Mouse (Mus musculus): ENCODE results near the gene Ttll8. TPM values are rescaled to one million over a fixed set of nuclear protein-coding genes. Genes with fewer than 3 reads are reported as not detected.
A peak's percentile ranks its signal among the peaks of the same experiment; 100 is the strongest.

Gene Ttll8
- polyA plus RNA-seq, 1 experiment from 2014 or later = 0.17 TPM

GRCm38 (mm10) chr15:88942783-88943182 is 11.4 kb downstream of the Ttll8 start:
- Histone ChIP-seq H3K9me3 (replicated peaks; ENCODE audit: control insufficient read depth, low read length) (no peaks in the 10 kb centered on the region), H3K4me2 (ENCODE audit: low read length) (no peak overlapping the region), H3K9ac (ENCODE audit: low read length) (no peak overlapping the region), H3K27me3 (replicated peaks; ENCODE audit: control insufficient read depth, insufficient read depth, low read length) (no peaks in the 10 kb centered on the region), H3K4me1 (ENCODE audit: control insufficient read depth, insufficient read depth, low read length) (no peaks in the 10 kb centered on the region), H3K4me3 (ENCODE audit: low read depth, low read length) (no peak overlapping the region), H3K36me3 (ENCODE audit: control insufficient read depth, insufficient read depth, low read length) (no peaks in the 10 kb centered on the region), H3K27ac (ENCODE audit: low read depth, low read length) (no peak overlapping the region)
- WGBS = 87% methylated on average over 5 of the region's 5 CpGs
- DNase-seq (ENCODE audit: low spot score) = no peak
- ATAC-seq = no peak

GRCm38 (mm10) chr15:88937291-88937650 is 16.9 kb downstream of the Ttll8 start:
- H3K9ac ChIP-seq (ENCODE audit: low read length) = no peak overlapping the region
- no peaks in the 10 kb centered on the region for H3K9me3 ChIP-seq (replicated peaks; ENCODE audit: control insufficient read depth, low read length)
- no peaks in the 10 kb centered on the region for H3K4me1 ChIP-seq (ENCODE audit: control insufficient read depth, insufficient read depth, low read length)
- no peak overlapping the region for H3K4me2 ChIP-seq (ENCODE audit: low read length)
- no peak overlapping the region for H3K27ac ChIP-seq (ENCODE audit: low read depth, low read length)
- 90% methylated on average over 2 of the region's 2 CpGs for WGBS
- no peak overlapping the region for H3K4me3 ChIP-seq (ENCODE audit: low read depth, low read length)
- no peak for ATAC-seq
- no peaks in the 10 kb centered on the region for H3K27me3 ChIP-seq (replicated peaks; ENCODE audit: control insufficient read depth, insufficient read depth, low read length)
- no peak for DNase-seq (ENCODE audit: low spot score)
- H3K36me3 ChIP-seq (ENCODE audit: control insufficient read depth, insufficient read depth, low read length) = no peaks in the 10 kb centered on the region

GRCm38 (mm10) chr15:88936619-88937290 is 17.5 kb downstream of the Ttll8 start:
- WGBS = 80% methylated on average over 6 of the region's 6 CpGs
- ATAC-seq (no peak), DNase-seq (ENCODE audit: low spot score) (no peak)
- Histone ChIP-seq H3K9ac (ENCODE audit: low read length) (no peak overlapping the region), H3K9me3 (replicated peaks; ENCODE audit: control insufficient read depth, low read length) (no peaks in the 10 kb centered on the region), H3K36me3 (ENCODE audit: control insufficient read depth, insufficient read depth, low read length) (no peaks in the 10 kb centered on the region), H3K4me3 (ENCODE audit: low read depth, low read length) (no peak overlapping the region), H3K4me1 (ENCODE audit: control insufficient read depth, insufficient read depth, low read length) (no peaks in the 10 kb centered on the region), H3K4me2 (ENCODE audit: low read length) (no peak overlapping the region), H3K27ac (ENCODE audit: low read depth, low read length) (no peak overlapping the region), H3K27me3 (replicated peaks; ENCODE audit: control insufficient read depth, insufficient read depth, low read length) (no peaks in the 10 kb centered on the region)

- WGBS = 66% methylated on average over 7 of the region's 7 CpGs
- no peaks in the 10 kb centered on the region for H3K27me3 ChIP-seq (replicated peaks; ENCODE audit: control insufficient read depth, insufficient read depth, low read length)
- H3K27ac ChIP-seq (ENCODE audit: low read depth, low read length) = no peak overlapping the region
- no peaks in the 10 kb centered on the region for H3K9me3 ChIP-seq (replicated peaks; ENCODE audit: control insufficient read depth, low read length)
- H3K4me3 ChIP-seq (ENCODE audit: low read depth, low read length) = no peak overlapping the region
- peak; percentile 25 for DNase-seq (ENCODE audit: low spot score)
- H3K4me1 ChIP-seq (ENCODE audit: control insufficient read depth, insufficient read depth, low read length) = no peaks in the 10 kb centered on the region
- no peak for ATAC-seq
- no peaks in the 10 kb centered on the region for H3K36me3 ChIP-seq (ENCODE audit: control insufficient read depth, insufficient read depth, low read length)
- H3K4me2 ChIP-seq (ENCODE audit: low read length) = no peak overlapping the region
- no peak overlapping the region for H3K9ac ChIP-seq (ENCODE audit: low read length)
Measured at GRCm38 (mm10) chr15:88934141-88934540, 20.1 kb downstream of the Ttll8 start.

DNA sequence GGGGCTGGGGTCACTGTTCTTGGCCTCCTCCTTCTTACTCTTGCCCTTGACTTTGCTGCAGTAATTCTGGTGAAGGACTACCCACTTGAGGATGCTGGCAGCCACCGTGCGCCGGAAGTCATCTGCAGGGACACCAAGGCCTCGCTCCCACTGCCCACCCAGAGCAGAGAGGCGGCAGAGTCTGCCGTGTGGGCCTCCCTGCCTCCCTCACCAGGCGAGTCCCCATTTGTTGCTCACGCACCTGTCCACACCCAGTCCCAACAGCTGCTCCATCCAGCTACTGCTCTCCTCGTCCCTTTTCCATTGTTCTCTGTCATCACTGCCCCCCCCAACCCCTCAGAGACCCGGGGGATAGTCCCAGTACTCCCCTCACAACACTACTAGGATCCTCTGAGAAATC is 21.6 kb downstream of the Ttll8 start:
- no peak overlapping the region for H3K4me2 ChIP-seq (ENCODE audit: low read length)
- DNase-seq (ENCODE audit: low spot score) (no peak), ATAC-seq (no peak)
- H3K9me3 ChIP-seq (replicated peaks; ENCODE audit: control insufficient read depth, low read length) = no peaks in the 10 kb centered on the region
- no peaks in the 10 kb centered on the region for H3K27me3 ChIP-seq (replicated peaks; ENCODE audit: control insufficient read depth, insufficient read depth, low read length)
- no peaks in the 10 kb centered on the region for H3K36me3 ChIP-seq (ENCODE audit: control insufficient read depth, insufficient read depth, low read length)
- H3K4me1 ChIP-seq (ENCODE audit: control insufficient read depth, insufficient read depth, low read length) = no peaks in the 10 kb centered on the region
- no peak overlapping the region for H3K27ac ChIP-seq (ENCODE audit: low read depth, low read length)
- H3K9ac ChIP-seq (ENCODE audit: low read length) = no peak overlapping the region
- H3K4me3 ChIP-seq (ENCODE audit: low read depth, low read length) = no peak overlapping the region
- 94% methylated on average over 10 of the region's 10 CpGs for WGBS

- 80% methylated on average over 6 of the region's 6 CpGs for WGBS
- Histone ChIP-seq H3K27me3 (replicated peaks; ENCODE audit: control insufficient read depth, insufficient read depth, low read length) (no peaks in the 10 kb centered on the region), H3K9me3 (replicated peaks; ENCODE audit: control insufficient read depth, low read length) (no peaks in the 10 kb centered on the region), H3K36me3 (ENCODE audit: control insufficient read depth, insufficient read depth, low read length) (no peaks in the 10 kb centered on the region), H3K4me3 (ENCODE audit: low read depth, low read length) (no peak overlapping the region), H3K9ac (ENCODE audit: low read length) (no peak overlapping the region), H3K4me1 (ENCODE audit: control insufficient read depth, insufficient read depth, low read length) (no peaks in the 10 kb centered on the region), H3K4me2 (ENCODE audit: low read length) (no peak overlapping the region), H3K27ac (ENCODE audit: low read depth, low read length) (no peak overlapping the region)
- ATAC-seq (no peak), DNase-seq (ENCODE audit: low spot score) (no peak)
Measured at GRCm38 (mm10) chr15:88921992-88922310, 32.3 kb downstream of the Ttll8 start.

DNA sequence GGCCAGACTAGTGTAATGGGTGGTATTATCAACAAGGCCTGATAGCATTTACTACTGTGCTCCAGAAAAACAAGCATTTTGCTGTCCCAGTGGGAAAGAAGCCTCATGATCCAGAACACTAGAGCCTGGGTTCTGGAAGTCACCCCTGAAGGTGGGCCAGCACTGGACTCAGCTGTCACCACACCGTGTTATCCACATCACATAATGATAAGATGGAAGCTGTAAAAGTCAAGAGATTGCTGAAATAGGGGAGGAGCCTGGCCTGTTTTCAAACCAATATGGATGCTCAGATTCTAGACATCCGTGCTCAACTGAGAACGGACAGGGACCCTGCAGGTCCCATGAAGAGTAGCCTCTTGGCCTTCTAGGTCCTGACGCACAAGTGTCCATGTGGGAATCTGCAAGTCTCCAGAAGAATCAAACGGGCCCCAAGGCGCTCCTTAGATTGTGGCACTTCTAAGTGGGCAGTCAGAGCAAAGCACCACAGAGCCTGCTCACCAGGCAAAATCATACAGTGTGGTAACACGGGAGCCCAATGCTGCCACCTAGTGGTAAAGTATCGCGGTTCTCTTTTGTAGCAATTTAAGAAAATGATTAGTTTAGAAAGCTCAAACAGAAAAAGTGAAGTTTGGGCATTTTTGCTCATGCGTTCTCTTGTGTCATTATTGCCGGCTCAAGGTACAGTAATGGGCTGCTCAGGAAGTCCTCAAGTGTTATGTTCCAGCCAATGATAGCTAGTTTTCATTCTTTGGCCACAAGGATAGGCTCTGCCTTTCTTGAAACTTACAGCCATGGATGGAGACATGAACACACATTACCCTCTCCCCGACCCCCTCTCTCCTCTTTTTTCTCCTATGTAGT is 32.9 kb downstream of the Ttll8 start:
- no peak overlapping the region; the same call in 1 of the 2 replicates for H3K9ac ChIP-seq (ENCODE audit: low read length)
- no peaks in the 10 kb centered on the region for H3K4me1 ChIP-seq (ENCODE audit: control insufficient read depth, insufficient read depth, low read length)
- WGBS = 26% methylated on average over 12 of the region's 12 CpGs
- no peak overlapping the region for H3K27ac ChIP-seq (ENCODE audit: low read depth, low read length)
- ATAC-seq = peak; percentile 79
- H3K27me3 ChIP-seq (replicated peaks; ENCODE audit: control insufficient read depth, insufficient read depth, low read length) = no peaks in the 10 kb centered on the region
- H3K9me3 ChIP-seq (replicated peaks; ENCODE audit: control insufficient read depth, low read length) = no peaks in the 10 kb centered on the region
- H3K4me3 ChIP-seq (ENCODE audit: low read depth, low read length) = no peak overlapping the region
- H3K4me2 ChIP-seq (ENCODE audit: low read length) = no peak overlapping the region
- peak; percentile 93 for DNase-seq (ENCODE audit: low spot score)
- H3K36me3 ChIP-seq (ENCODE audit: control insufficient read depth, insufficient read depth, low read length) = no peaks in the 10 kb centered on the region

- 91% methylated on average over 1 of the region's 1 CpGs for WGBS
- no peak for ATAC-seq
Measured at GRCm38 (mm10) chr15:88920065-88920464, 34.2 kb downstream of the Ttll8 start.

DNA sequence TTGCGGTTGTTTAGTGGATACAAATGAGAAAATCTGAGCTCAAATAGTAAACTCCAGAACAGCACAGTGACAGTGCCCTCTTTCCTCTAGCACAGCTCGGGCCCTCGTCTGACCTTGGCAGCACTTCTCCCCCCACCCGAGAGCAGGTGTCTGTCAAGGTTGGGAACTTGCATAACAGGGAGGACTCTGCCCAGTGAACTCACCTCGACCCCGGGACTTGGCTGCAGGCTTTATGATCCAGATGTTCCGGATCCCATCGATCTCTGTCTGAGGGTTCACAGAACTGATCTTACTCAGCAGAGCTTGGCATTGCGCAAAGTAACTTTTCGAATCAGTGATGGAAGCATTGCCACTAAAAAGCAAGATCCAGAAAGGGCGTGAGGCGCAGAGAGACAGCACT is 34.9 kb downstream of the Ttll8 start:
- Histone ChIP-seq H3K9me3 (replicated peaks; ENCODE audit: control insufficient read depth, low read length) (no peaks in the 10 kb centered on the region), H3K4me1 (ENCODE audit: control insufficient read depth, insufficient read depth, low read length) (no peaks in the 10 kb centered on the region), H3K4me2 (ENCODE audit: low read length) (no peak overlapping the region), H3K36me3 (ENCODE audit: control insufficient read depth, insufficient read depth, low read length) (no peaks in the 10 kb centered on the region), H3K9ac (ENCODE audit: low read length) (no peak overlapping the region), H3K27ac (ENCODE audit: low read depth, low read length) (no peak overlapping the region), H3K4me3 (ENCODE audit: low read depth, low read length) (no peak overlapping the region), H3K27me3 (replicated peaks; ENCODE audit: control insufficient read depth, insufficient read depth, low read length) (no peaks in the 10 kb centered on the region)
- DNase-seq (ENCODE audit: low spot score) (no peak), ATAC-seq (no peak)
- 86% methylated on average over 12 of the region's 12 CpGs for WGBS

More at GRCm38 (mm10) chr15:88920065-88920464, 34.2 kb downstream of the Ttll8 start:
- DNase-seq (ENCODE audit: low spot score) = no peak
- H3K27me3 ChIP-seq (replicated peaks; ENCODE audit: control insufficient read depth, insufficient read depth, low read length) = no peaks in the 10 kb centered on the region
- H3K9me3 ChIP-seq (replicated peaks; ENCODE audit: control insufficient read depth, low read length) = no peaks in the 10 kb centered on the region
- no peak overlapping the region for H3K27ac ChIP-seq (ENCODE audit: low read depth, low read length)
- H3K36me3 ChIP-seq (ENCODE audit: control insufficient read depth, insufficient read depth, low read length) = no peaks in the 10 kb centered on the region
- H3K4me1 ChIP-seq (ENCODE audit: control insufficient read depth, insufficient read depth, low read length) = no peaks in the 10 kb centered on the region
- no peak overlapping the region for H3K4me2 ChIP-seq (ENCODE audit: low read length)
- H3K4me3 ChIP-seq (ENCODE audit: low read depth, low read length) = no peak overlapping the region
- no peak overlapping the region for H3K9ac ChIP-seq (ENCODE audit: low read length)
